Mouse (Mus musculus): Measurements from ENCODE around the gene Vti1a. TPM values are rescaled to one million over a fixed set of nuclear protein-coding genes. Genes with fewer than 3 reads are reported as not detected.

Gene Vti1a
- 6.7 and 9.7 TPM in 2 replicates for polyA plus RNA-seq (2012; ENCODE audit: low replicate concordance)

DNA sequence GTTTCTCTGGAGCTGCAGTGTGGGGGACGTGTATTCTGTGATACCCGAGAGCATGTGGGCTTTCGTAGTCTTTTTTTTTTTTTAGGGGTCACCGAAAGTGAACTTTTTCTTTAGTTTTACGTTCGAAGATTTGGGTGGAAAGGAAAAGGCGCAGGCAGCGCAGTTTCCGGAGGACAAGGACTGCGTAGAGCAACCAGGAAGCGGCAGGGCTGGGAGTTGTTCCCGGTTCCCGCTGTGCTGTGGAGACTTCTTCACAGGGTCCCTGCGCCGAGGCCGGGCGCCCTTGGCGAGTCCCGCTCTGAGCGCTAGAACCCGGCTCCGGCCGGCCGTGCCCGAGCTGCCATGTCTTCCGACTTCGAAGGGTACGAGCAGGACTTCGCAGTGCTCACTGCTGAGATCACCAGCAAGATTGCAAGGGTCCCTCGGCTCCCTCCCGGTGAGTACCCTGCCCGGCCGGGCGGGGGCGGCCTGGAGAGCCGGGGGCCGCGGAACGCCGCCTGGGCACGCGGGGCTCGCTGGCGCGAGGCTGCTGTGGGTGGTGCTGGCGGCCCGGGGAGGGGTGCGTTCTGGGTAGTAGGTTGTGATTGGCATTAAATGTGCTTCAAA, at the start of gene Vti1a:
Vti1a (plus strand) TSS at position 187 of the 606 bp plus-strand sequence.

DNA sequence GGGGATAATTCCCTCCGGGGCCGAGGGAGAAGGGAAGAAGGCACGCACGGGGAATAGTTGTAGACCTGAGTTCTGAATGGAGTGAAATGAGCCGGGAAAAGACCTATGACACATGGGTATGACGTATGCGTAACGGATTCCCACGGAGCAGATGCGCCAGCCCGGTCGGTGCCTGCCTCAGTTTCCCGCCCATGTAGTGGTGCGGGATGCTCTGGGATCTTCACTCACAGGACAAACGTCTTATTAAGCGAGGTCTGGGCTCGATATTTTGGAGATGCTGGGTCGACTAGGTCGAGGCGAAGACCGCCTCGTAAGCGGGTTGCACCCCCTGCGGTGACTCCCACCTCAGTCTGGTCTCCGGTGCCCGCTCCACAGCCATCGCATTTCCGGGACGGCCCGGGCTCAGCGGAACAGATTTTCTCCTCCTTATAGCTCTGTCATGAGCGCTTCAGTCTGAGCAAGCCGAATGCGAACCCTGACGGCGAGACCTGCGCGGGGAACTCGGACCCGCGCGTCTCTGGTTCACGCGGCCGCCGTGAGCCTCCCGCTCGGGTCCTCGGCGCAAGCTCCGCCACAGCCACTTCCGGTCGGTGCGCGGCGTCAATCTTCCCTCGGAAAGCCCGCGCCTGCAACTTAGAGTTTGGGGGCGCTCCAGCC, 515 bp upstream of the Vti1a start, which contains the start of gene Zdhhc6:
Zdhhc6 (minus strand) TSS at position 581 of the 657 bp plus-strand sequence.

Other genes with a start within 250 kb of the Vti1a start
- gene Gpam, start 189.1 kb upstream of the Vti1a start, polyA plus RNA-seq (2012; ENCODE audit: low replicate concordance), result 1.4 and 4.2 TPM in 2 replicates
- not detected in 2 replicates for gene Tectb, start 135.6 kb upstream of the Vti1a start, polyA plus RNA-seq (2012; ENCODE audit: low replicate concordance)
- not detected in 2 replicates for gene Gucy2g, start 75.1 kb upstream of the Vti1a start, polyA plus RNA-seq (2012; ENCODE audit: low replicate concordance)
- 16.8 and 17.6 TPM in 2 replicates for gene Acsl5, start 64.4 kb upstream of the Vti1a start, polyA plus RNA-seq (2012; ENCODE audit: low replicate concordance)
- 5.4 and 17.2 TPM in 2 replicates for gene Zdhhc6, start 263 bp upstream of the Vti1a start, polyA plus RNA-seq (2012; ENCODE audit: low replicate concordance)